Mouse (Mus musculus): ENCODE data around the gene Tie1. TPM values are rescaled to one million over a fixed set of nuclear protein-coding genes. Genes with fewer than 3 reads are reported as not detected.

Tie1 gene
- total RNA-seq, 2 experiments from 2014 or later, result 36.1 to 41.7 TPM

- no peak for DNase-seq (ENCODE audit: low spot score in 2 of 2)
Measured at GRCm38 (mm10) chr4:118424541-118425160, 65.2 kb downstream of the Tie1 start.

GRCm38 (mm10) chr4:118421384-118421783, 68.5 kb downstream of the Tie1 start:
- no peak for DNase-seq (ENCODE audit: low spot score in 2 of 2)

Other genes with a start within 250 kb of the Tie1 start
- 10 to 100 TPM; 42.5 to 43.1 TPM for gene Ptprf, start 198.7 kb downstream of the Tie1 start, total RNA-seq (2021)
- 10 to 100 TPM; 13.9 to 19.2 TPM for gene Szt2, start 80.8 kb downstream of the Tie1 start, total RNA-seq (2021)
- 10 to 100 TPM; 62.3 to 68.5 TPM for gene Med8, start 80.7 kb downstream of the Tie1 start, total RNA-seq (2021)
- 10 to 100 TPM; 61.2 to 86.0 TPM for gene Elovl1, start 62.0 kb downstream of the Tie1 start, total RNA-seq (2021)
- 1 to 10 TPM; 1.6 to 2.9 TPM for gene Cdc20, start 52.7 kb downstream of the Tie1 start, total RNA-seq (2021)
- under 1 TPM in 1 of 2 experiments, not detected in 1; 0.22 TPM for gene Mpl, start 32.5 kb downstream of the Tie1 start, total RNA-seq (2021)
- gene 2610528J11Rik, start 36.9 kb upstream of the Tie1 start, total RNA-seq (2021), result not detected
- gene Tmem125, start 54.0 kb upstream of the Tie1 start, total RNA-seq (2021), result not detected
- gene Cfap57, start 130.7 kb upstream of the Tie1 start, total RNA-seq (2021), result not detected
- gene Ebna1bp2, start 130.7 kb upstream of the Tie1 start, total RNA-seq (2021), result 10 to 100 TPM; 75.6 to 76.0 TPM
- gene Olfr62, start 168.9 kb upstream of the Tie1 start, total RNA-seq (2021), result not detected
- gene Olfr1342, start 202.7 kb upstream of the Tie1 start, total RNA-seq (2021), result not detected
- gene Olfr1341, start 213.5 kb upstream of the Tie1 start, total RNA-seq (2021), result not detected
- not detected for gene Olfr1340, start 230.1 kb upstream of the Tie1 start, total RNA-seq (2021)
- gene Olfr1339, start 242.1 kb upstream of the Tie1 start, total RNA-seq (2021), result not detected